Mouse (Mus musculus): ENCODE data around the gene Lpcat3.

The Lpcat3 gene

GRCm38 (mm10) chr6:124737040-124737439 lies 74.2 kb downstream of the Lpcat3 start:
- DNase-seq (ENCODE audit: low read depth, low spot score) = no peak

DNA sequence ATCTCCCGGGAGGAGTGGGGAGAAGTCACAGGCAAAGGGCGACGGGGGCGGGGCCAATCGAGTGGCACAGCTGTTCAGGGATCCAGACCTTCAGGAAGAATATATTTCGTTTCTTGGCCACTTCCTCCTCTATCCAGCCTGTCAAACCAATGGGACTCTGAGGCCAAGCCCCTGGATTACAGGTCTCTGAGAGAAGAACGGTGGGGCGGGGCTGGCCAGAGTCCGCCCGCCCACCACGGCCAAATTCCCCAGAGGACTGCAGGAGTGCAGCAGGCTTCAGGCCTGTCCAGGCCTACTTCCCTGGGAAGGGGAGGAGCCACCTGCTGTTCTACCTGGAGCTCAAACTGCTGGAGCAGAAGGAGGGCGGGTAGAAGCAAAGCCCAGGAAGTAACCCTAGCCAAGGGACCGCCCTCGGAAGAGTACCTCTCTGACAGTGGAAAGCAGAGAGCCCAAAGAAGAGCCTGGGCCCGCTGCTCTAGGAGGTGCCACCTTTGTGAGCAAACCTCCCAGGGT lies 75.7 kb downstream of the Lpcat3 start, which contains the start of gene Ptpn6:
Ptpn6 (minus strand) TSS at position 204 of the 513 bp plus-strand sequence.
- peak; percentile 92 for DNase-seq (ENCODE audit: low read depth, low spot score)

DNA sequence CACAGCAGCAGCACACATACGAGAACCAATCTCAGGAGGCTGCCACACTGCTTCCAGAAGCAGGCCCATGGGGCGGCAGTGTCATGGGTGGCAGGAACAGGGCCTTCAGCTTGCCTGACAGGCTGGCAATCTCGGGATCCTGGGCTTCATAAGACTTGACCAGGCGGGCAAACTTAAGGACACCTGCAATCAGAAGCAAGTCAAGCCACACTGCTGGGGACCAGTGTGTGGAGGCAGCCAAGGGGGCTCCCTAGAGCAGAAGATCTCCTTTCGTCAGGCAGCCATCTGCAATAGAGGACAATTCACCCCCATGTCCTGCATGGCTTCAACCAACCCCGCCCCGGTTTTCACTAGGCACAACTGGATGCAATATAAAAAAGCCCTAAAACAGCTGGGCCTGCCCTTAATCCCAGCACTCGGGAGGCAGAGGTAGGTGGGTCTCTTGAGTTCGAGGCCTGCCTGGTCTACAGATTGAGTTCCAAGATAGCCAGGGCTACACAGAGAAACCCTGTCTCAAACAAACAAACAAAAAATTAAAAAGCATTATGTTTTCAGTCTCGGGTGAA lies 76.5 kb downstream of the Lpcat3 start:
- DNase-seq (ENCODE audit: low read depth, low spot score) = no peak

- peak; percentile 78 for DNase-seq (ENCODE audit: low read depth, low spot score)
Observed at GRCm38 (mm10) chr6:124740211-124740887, 77.5 kb downstream of the Lpcat3 start.

GRCm38 (mm10) chr6:124740888-124741761 lies 78.3 kb downstream of the Lpcat3 start, which contains the start of gene Grcc10:
Gene Grcc10, minus strand, starts transcription at chr6:124741374.
- DNase-seq (ENCODE audit: low read depth, low spot score) = peak; percentile 100

- DNase-seq (ENCODE audit: low read depth, low spot score) = no peak
Observed at GRCm38 (mm10) chr6:124741842-124742241, 79.0 kb downstream of the Lpcat3 start.

GRCm38 (mm10) chr6:124742839-124743514 lies 80.2 kb downstream of the Lpcat3 start:
- DNase-seq (ENCODE audit: low read depth, low spot score) = no peak

GRCm38 (mm10) chr6:124743647-124744046 lies 80.8 kb downstream of the Lpcat3 start:
- no peak for DNase-seq (ENCODE audit: low read depth, low spot score)

GRCm38 (mm10) chr6:124744755-124745321 lies 82.0 kb downstream of the Lpcat3 start:
- DNase-seq (ENCODE audit: low read depth, low spot score) = no peak

GRCm38 (mm10) chr6:124745490-124746295 lies 82.9 kb downstream of the Lpcat3 start:
- peak; percentile 99 for DNase-seq (ENCODE audit: low read depth, low spot score)

DNA sequence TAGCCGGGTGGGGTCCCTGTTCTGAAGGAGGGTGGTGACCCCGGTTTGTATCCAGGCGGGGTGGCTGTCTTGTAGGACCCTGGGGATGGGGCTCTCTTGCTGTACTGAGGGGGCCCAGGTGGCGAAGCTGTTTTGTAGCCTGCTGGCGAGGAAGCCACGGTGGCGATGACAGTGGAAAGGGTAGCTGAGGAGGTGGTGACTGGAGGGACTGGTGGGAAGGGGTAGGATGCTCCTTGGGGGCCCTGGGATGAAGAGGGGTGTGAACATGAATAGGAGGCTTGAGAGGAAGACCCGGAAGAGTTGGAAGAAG lies 83.4 kb downstream of the Lpcat3 start:
- no peak for DNase-seq (ENCODE audit: low read depth, low spot score)

GRCm38 (mm10) chr6:124746654-124747632 lies 84.1 kb downstream of the Lpcat3 start:
- no peak for DNase-seq (ENCODE audit: low read depth, low spot score)

DNA sequence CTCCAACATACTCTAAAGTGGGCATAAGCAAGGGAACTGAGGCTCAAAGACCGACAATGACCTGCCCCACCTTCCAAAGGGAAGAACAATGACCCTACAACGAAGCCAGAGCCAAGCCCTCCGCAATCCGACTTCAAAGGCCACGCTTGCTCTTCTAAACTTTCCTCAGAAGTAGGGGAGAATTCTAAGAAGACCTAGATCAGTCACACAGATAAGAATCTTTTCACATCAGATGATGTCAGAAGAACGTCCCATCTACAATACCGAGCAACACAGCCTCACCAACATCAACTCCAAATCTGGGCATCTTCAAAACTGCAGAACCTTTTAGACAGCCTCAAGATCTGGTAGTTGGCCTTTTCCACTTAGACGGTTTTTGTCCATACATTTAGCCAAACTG lies 87.6 kb downstream of the Lpcat3 start:
- no peak for DNase-seq (ENCODE audit: low read depth, low spot score)

DNA sequence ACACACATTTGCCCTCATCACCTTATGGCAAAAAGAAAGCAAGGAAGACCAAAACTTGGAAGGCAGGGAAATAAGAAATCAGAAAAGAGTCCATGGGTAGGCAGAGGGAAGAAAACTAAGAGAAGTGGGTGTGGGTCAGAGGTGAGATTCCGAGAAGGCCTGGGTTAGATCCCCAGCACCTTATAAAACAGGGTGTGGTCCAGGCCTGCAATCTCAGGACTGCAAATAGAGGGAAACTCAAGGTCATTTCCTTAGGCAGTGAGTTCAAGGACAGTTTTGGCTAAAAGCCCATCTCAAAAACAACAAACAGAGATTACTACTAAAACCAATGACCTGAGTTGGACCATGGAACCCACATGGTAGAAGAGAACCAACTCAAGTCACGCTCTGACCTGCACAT lies 91.0 kb downstream of the Lpcat3 start:
- DNase-seq (ENCODE audit: low read depth, low spot score) = peak; percentile 81

Measured in ES-CJ7 (cell line).